Mouse (Mus musculus): ENCODE measurements around the gene Cldn24. TPM values are rescaled to one million over a fixed set of nuclear protein-coding genes. Genes with fewer than 3 reads are reported as not detected.

Gene Cldn24
- total and polyA plus RNA-seq, 3 experiments: not detected

GRCm38 (mm10) chr8:47833944-47834343 lies 12.0 kb downstream of the Cldn24 start:
- H3K4me1 ChIP-seq (ENCODE audit: control insufficient read depth in 1 of 2, insufficient read depth in 2 of 2, low read length in 2 of 2): peaks cover 5 to 13% of the 10 kb centered on the region in 2 experiments
- peak; percentile 35 for DNase-seq (ENCODE audit: low read depth, low spot score)
- H3K27me3 ChIP-seq (ENCODE audit: control insufficient read depth in 1 of 2, insufficient read depth in 2 of 2, low read length in 2 of 2): no peaks in the 10 kb centered on the region
- no peak overlapping the region for H3K27ac ChIP-seq (ENCODE audit: control insufficient read depth, low read depth, low read length)
- no peak overlapping the region for H3K4me3 ChIP-seq (ENCODE audit: control insufficient read depth in 1 of 2, insufficient read depth in 1 of 2, low read depth in 2 of 2, low read length in 2 of 2)
- no peaks in the 10 kb centered on the region for H3K79me2 ChIP-seq (ENCODE audit: control insufficient read depth, insufficient read depth, low read length, poor library complexity)
- peaks cover 0 to 5% of the 10 kb centered on the region in 2 experiments; a peak in 3 of 4 replicates for H3K36me3 ChIP-seq (ENCODE audit: control insufficient read depth in 1 of 2, insufficient read depth in 2 of 2, low read length in 2 of 2)
- H3K9me3 ChIP-seq (replicated peaks; ENCODE audit: insufficient read depth, low read length): no peaks in the 10 kb centered on the region
- H3K9ac ChIP-seq (ENCODE audit: control insufficient read depth, low read depth, low read length, poor library complexity, severe bottlenecking): no peak overlapping the region
- TF ChIP-seq ELF1 (IDR thresholded peaks at IDR 0.05; ENCODE audit: low read depth, low read length) (no peak), E2F4 (IDR thresholded peaks at IDR 0.05; ENCODE audit: borderline replicate concordance, low read depth, low read length) (no peak), RCOR1 (IDR thresholded peaks at IDR 0.05; ENCODE audit: low read depth, low read length) (0 out of 2 replicates have a peak, but pooled peaks have one; percentile 27), POLR2A (IDR thresholded peaks at IDR 0.05; ENCODE audit: control insufficient read depth in 1 of 2, insufficient read depth in 1 of 2, low read depth in 1 of 2, low read length in 2 of 2, poor library complexity in 1 of 2) (no peak), MYC (IDR thresholded peaks at IDR 0.05; ENCODE audit: low read depth, low read length) (no peak), GATA1 (IDR thresholded peaks at IDR 0.05; ENCODE audit: low read depth, low read length) (0 out of 2 replicates have a peak, but pooled peaks have one; percentile 35), MYB (IDR thresholded peaks at IDR 0.05; ENCODE audit: low read depth, low read length) (no peak), USF1 (IDR thresholded peaks at IDR 0.05; ENCODE audit: low read depth, low read length) (peak; percentile 6; the same call in 1 of the 2 replicates)

- Histone ChIP-seq H3K9me3 (replicated peaks; ENCODE audit: insufficient read depth, low read length) (no peaks in the 10 kb centered on the region), H3K4me1 (ENCODE audit: control insufficient read depth in 1 of 2, insufficient read depth in 2 of 2, low read length in 2 of 2) (no peaks in the 10 kb centered on the region), H3K79me2 (ENCODE audit: control insufficient read depth, insufficient read depth, low read length, poor library complexity) (no peaks in the 10 kb centered on the region), H3K27me3 (ENCODE audit: control insufficient read depth in 1 of 2, insufficient read depth in 2 of 2, low read length in 2 of 2) (no peaks in the 10 kb centered on the region), H3K36me3 (ENCODE audit: control insufficient read depth in 1 of 2, insufficient read depth in 2 of 2, low read length in 2 of 2) (no peaks in the 10 kb centered on the region; a peak in 1 of 4 replicates), H3K27ac (ENCODE audit: control insufficient read depth, low read depth, low read length) (no peak overlapping the region), H3K9ac (ENCODE audit: control insufficient read depth, low read depth, low read length, poor library complexity, severe bottlenecking) (no peak overlapping the region), H3K4me3 (ENCODE audit: control insufficient read depth in 1 of 2, insufficient read depth in 1 of 2, low read depth in 2 of 2, low read length in 2 of 2) (no peak overlapping the region)
- TF ChIP-seq USF1 (IDR thresholded peaks at IDR 0.05; ENCODE audit: low read depth, low read length) (no peak), CTCF (IDR thresholded peaks at IDR 0.05 in 2 of 3, conservative IDR thresholded peaks at IDR 0.05 in 1 of 3; ENCODE audit: control insufficient read depth in 1 of 3, insufficient read depth in 1 of 3, low read depth in 2 of 3, low read length in 3 of 3, poor library complexity in 1 of 3, severe bottlenecking in 1 of 3) (peak in 1 of 3 experiments; percentile 6; a peak in 1 of 6 replicates)
- DNase-seq (ENCODE audit: low read depth, low spot score): no peak
Observed at GRCm38 (mm10) chr8:47843063-47843462, 21.1 kb downstream of the Cldn24 start.

GRCm38 (mm10) chr8:47843651-47844050 lies 21.7 kb downstream of the Cldn24 start:
- TF ChIP-seq CHD1 (IDR thresholded peaks at IDR 0.05; ENCODE audit: low read depth, low read length) (no peak), MAX (IDR thresholded peaks at IDR 0.05; ENCODE audit: low read length) (no peak), TAL1 (IDR thresholded peaks at IDR 0.05; ENCODE audit: low read length) (no peak), JUND (IDR thresholded peaks at IDR 0.05; ENCODE audit: low read depth, low read length) (no peak), GATA1 (IDR thresholded peaks at IDR 0.05; ENCODE audit: low read depth, low read length) (no peak), KAT2A (conservative IDR thresholded peaks at IDR 0.05; ENCODE audit: low read depth, low read length) (no peak), TCF12 (IDR thresholded peaks at IDR 0.05; ENCODE audit: low read depth, low read length) (no peak), NELFE (IDR thresholded peaks at IDR 0.05; ENCODE audit: low read depth, low read length) (no peak), RAD21 (IDR thresholded peaks at IDR 0.05; ENCODE audit: low read depth, low read length) (no peak)
- Histone ChIP-seq H3K36me3 (ENCODE audit: control insufficient read depth in 1 of 2, insufficient read depth in 2 of 2, low read length in 2 of 2) (no peaks in the 10 kb centered on the region; a peak in 1 of 4 replicates), H3K27me3 (ENCODE audit: control insufficient read depth in 1 of 2, insufficient read depth in 2 of 2, low read length in 2 of 2) (no peaks in the 10 kb centered on the region), H3K4me1 (ENCODE audit: control insufficient read depth in 1 of 2, insufficient read depth in 2 of 2, low read length in 2 of 2) (no peaks in the 10 kb centered on the region), H3K9me3 (replicated peaks; ENCODE audit: insufficient read depth, low read length) (no peaks in the 10 kb centered on the region), H3K79me2 (ENCODE audit: control insufficient read depth, insufficient read depth, low read length, poor library complexity) (no peaks in the 10 kb centered on the region), H3K9ac (ENCODE audit: control insufficient read depth, low read depth, low read length, poor library complexity, severe bottlenecking) (no peak overlapping the region), H3K4me3 (ENCODE audit: control insufficient read depth in 1 of 2, insufficient read depth in 1 of 2, low read depth in 2 of 2, low read length in 2 of 2) (no peak overlapping the region), H3K27ac (ENCODE audit: control insufficient read depth, low read depth, low read length) (no peak overlapping the region)
- no peak for DNase-seq (ENCODE audit: low read depth, low spot score)
